Mouse (Mus musculus): ENCODE results near the gene Gm10310.
"Not testable (repeated sequence)": the region's sequence is repeated elsewhere in the genome, so short reads cannot be mapped to it uniquely, and the experiment has no call there.

Gene Gm10310

DNA sequence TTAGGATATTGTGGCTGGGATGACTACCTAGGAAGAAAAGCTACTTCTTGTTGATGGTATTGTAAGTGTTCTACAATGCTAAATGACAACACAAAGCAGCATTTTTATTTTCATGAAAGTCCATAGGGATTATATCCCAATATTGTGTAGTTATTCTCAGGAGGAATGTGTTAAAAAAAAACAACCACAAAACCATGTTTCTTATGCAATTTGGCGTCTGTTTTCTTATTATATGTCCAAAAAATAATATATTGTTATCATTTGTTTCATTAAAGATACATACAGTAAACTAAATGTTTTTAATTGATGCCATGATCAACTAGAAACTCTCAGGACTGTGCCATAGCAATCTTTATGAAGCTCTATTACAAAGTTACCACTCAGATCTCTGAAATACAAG lies at the start of gene Gm10310:
Gene Gm10310, minus strand, starts transcription at position 101 of the 400 bp plus-strand sequence.
- DNase-seq (ENCODE audit: low spot score): not testable (repeated sequence)

DNA sequence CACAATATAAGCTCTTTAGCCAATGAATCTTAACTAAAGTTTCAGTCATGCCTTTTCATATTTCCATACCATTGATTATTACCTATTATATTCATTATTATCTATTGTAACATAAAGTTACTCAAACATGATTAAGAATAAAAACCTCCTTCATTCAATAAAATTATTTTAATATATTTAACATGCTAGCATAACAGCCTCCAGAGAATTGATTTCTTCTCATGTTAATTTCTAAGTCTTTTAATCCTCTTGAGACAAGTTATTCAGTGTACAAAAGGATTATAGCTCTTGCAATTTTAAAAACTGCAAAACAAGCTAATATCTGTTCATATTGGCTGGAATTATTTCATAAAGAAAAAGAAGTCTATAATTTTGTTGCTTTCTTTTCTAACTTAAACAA lies 45.2 kb upstream of the Gm10310 start, which contains the start of gene Olfr821:
Gene Olfr821, plus strand, starts transcription at position 301 of the 400 bp plus-strand sequence.
- no peak for DNase-seq (ENCODE audit: low spot score)

DNA sequence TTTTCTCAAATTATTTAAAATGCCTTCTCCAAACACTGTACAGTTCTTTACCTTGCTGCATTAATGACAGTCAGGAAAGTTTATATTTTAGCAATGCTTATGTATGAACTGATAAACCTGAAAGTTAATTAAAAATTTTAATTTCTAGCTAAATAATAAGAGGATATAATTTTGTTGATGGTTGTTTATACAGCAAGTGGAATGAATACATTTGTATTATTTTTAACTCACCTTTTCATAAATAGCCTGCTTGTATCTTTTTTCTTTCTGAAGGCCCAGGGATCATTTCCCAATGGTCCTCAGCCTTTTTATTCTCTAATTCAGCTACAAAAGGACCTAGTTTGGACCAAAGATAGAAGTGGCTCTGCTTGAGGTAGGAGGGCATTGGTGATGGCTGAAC lies 27.5 kb upstream of the Gm10310 start, which contains the start of gene Olfr820:
Gene Olfr820, plus strand, starts transcription at position 301 of the 400 bp plus-strand sequence.
- no peak for DNase-seq (ENCODE audit: low spot score)

DNA sequence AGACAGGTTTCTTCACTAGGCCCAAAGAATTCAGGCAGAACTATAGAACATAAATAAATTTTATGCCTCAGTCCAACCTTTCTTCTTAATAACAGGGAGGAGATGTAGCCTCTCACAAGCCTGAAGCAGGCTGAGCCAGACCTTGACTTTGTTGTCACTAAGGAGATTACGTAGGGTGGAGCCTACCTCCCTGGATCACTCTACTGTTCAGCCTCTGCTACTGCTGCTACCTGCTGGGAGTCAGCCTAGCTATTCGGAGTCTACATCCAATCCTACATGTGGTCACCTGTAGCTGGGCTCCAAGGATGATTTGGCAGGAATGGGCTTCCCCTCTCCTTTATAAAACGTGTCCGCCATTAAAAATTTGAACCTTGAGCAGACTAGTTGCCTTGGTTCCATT lies 20.5 kb upstream of the Gm10310 start:
- not testable (repeated sequence) for DNase-seq (ENCODE audit: low spot score)

DNA sequence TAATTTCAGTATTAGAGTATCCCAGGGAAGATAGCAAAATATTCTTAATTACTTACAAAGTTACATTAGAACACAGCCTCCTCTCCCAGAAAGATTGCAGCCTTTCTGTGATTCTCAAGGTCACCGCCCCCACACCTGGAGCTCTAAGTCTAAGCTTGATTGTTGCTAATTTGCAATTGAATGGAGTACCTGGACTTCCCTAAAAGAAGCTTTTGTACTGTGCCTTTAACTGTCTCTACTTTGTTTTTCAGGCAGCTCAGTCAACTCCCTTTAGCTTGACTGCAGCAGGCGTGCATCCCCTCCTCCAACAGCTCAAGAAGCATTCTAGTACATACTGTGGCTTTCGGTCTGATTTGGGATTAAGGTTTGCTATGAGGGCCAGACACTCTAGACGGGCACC lies 19.2 kb upstream of the Gm10310 start:
- DNase-seq (ENCODE audit: low spot score): not testable (repeated sequence)

DNA sequence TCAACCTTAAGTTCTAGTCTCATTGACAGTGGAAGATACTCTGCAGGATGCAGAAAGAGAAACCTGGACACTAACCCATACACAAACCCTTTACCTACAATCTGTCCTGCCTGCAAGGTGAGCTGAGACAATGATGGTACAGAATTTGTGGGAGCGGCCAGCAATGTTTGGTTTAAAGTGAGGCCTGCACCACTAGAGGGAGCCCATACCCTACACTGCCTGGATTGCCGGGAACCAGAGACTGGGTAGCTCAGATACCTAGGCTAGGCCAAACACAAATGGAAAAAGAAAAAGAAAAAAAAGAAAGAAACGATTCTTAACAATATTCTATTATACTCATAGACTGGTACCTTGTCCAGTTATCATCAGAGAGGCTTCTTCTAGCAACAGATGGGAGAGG lies 3.0 kb downstream of the Gm10310 start:
- DNase-seq (ENCODE audit: low spot score): not testable (repeated sequence)

DNA sequence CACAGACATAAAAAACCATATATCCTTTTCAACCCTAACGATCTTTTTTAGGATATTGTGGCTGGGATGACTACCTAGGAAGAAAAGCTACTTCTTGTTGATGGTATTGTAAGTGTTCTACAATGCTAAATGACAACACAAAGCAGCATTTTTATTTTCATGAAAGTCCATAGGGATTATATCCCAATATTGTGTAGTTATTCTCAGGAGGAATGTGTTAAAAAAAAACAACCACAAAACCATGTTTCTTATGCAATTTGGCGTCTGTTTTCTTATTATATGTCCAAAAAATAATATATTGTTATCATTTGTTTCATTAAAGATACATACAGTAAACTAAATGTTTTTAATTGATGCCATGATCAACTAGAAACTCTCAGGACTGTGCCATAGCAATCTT lies 8.8 kb downstream of the Gm10310 start, which contains the start of gene Olfr247:
Gene Olfr247, minus strand, starts transcription at position 101 of the 400 bp plus-strand sequence.
- not testable (repeated sequence) for DNase-seq (ENCODE audit: low spot score)

DNA sequence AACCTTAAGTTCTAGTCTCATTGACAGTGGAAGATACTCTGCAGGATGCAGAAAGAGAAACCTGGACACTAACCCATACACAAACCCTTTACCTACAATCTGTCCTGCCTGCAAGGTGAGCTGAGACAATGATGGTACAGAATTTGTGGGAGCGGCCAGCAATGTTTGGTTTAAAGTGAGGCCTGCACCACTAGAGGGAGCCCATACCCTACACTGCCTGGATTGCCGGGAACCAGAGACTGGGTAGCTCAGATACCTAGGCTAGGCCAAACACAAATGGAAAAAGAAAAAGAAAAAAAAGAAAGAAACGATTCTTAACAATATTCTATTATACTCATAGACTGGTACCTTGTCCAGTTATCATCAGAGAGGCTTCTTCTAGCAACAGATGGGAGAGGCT lies 11.9 kb downstream of the Gm10310 start:
- not testable (repeated sequence) for DNase-seq (ENCODE audit: low spot score)

DNA sequence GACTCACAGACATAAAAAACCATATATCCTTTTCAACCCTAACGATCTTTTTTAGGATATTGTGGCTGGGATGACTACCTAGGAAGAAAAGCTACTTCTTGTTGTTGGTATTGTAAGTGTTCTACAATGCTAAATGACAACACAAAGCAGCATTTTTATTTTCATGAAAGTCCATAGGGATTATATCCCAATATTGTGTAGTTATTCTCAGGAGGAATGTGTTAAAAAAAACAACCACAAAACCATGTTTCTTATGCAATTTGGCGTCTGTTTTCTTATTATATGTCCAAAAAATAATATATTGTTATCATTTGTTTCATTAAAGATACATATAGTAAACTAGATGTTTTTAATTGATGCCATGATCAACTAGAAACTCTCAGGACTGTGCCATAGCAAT lies 17.7 kb downstream of the Gm10310 start, which contains the start of gene Olfr819:
Gene Olfr819, minus strand, starts transcription at position 101 of the 400 bp plus-strand sequence.
- not testable (repeated sequence) for DNase-seq (ENCODE audit: low spot score)

DNA sequence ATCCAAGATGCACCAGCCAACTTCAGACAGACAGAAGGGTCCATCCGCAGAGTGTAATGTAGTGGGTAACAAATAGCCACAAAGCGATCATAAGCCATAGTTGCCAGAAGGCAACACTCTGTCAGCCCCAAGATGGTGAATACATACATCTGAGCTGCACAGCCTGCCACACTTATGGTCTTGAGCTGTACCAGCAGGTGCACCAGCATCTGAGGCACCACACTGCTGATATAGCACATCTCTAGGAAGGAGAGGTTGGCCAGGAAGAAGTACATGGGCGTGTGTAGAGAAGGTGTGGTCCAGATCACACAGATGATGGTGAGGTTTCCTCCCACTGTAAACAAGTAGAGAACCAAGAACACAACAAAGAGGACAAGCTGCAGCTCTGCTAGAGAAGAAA lies 18.6 kb downstream of the Gm10310 start:
- not testable (repeated sequence) for DNase-seq (ENCODE audit: low spot score)

DNA sequence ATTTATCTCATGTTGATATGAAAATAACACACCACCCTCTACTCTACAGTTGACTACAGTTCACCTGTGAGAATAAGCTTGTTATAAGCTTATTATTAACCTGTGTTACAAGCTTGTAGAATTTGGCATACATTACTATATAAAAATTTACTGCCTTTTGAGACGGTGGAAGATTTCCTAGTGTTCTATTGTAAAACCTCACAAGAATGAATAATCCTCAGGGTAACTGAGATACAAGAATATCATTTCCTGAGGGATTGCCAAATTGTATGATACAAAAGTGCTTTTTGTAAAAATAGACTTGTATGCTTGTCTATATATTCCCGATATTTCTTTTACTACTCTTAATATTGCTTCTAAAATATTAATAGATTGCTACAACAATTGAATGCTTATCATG lies 35.9 kb downstream of the Gm10310 start, which contains the start of gene Olfr818:
Gene Olfr818, minus strand, starts transcription at position 101 of the 400 bp plus-strand sequence.
- DNase-seq (ENCODE audit: low spot score): no peak
